Mouse (Mus musculus) bone marrow, adult 2 months (tissue): ENCODE measurements around the gene Vegfa.

Source experiments
- CTCF ChIP-seq: fragments of 200-500 bp; IDR thresholded peaks from 2 replicates; pipeline ENCODE4 v1.5.1; 2011; ENCODE audit warnings: low read length, control low read depth; ENCODE audit not compliant: control insufficient read depth, insufficient read depth
- POLR2A ChIP-seq: fragments of 200-500 bp; IDR thresholded peaks from 2 replicates; pipeline ENCODE4 v1.6.1; 2011; ENCODE audit warnings: low read depth, mild to moderate bottlenecking, control low read depth, low read length, borderline replicate concordance; ENCODE audit not compliant: control insufficient read depth

- TF ChIP-seq POLR2A (no peak), CTCF (no peak)
Measured at GRCm38 (mm10) chr17:45981841-45982240, 50.3 kb downstream of the Vegfa start.
